Mouse (Mus musculus) C2C12 (cell line): Measurements from ENCODE around the gene Gja4. TPM values are rescaled to one million over a fixed set of nuclear protein-coding genes. Genes with fewer than 3 reads are reported as not detected.

ENCODE experiments used
- H3K27me3 ChIP-seq: one replicate; pipeline ENCODE4 v1.6.1; 2011; ENCODE audit not compliant: control insufficient read depth, insufficient read depth, insufficient read length
- H3K36me3 ChIP-seq: one replicate; pipeline ENCODE4 v1.6.1; 2011; ENCODE audit not compliant: control insufficient read depth, insufficient read depth
- H3K4me3 ChIP-seq: one replicate; pipeline ENCODE4 v1.5.1; 2011; ENCODE audit warnings: mild to moderate bottlenecking, control low read depth; ENCODE audit not compliant: poor library complexity, insufficient read depth, severe bottlenecking
- H3K79me2 ChIP-seq: one replicate; pipeline ENCODE4 v1.6.1; 2011; ENCODE audit not compliant: control insufficient read depth, insufficient read depth
- H3K79me3 ChIP-seq: one replicate; pipeline ENCODE4 v1.6.1; 2011; ENCODE audit warnings: low read depth, control low read depth
- H3ac ChIP-seq: one replicate; pipeline ENCODE3; 2011; ENCODE audit warnings: low read depth; ENCODE audit not compliant: control insufficient read depth, insufficient read length
- CEBPB ChIP-seq: IDR thresholded peaks from one replicate; pipeline ENCODE4 v1.6.1; 2011; ENCODE audit warnings: low read depth, mild to moderate bottlenecking, control low read depth, moderate library complexity
- CTCF ChIP-seq: IDR thresholded peaks from one replicate; pipeline ENCODE4 v1.5.1; 2011; ENCODE audit not compliant: control insufficient read depth, insufficient read depth, insufficient read length
- FOSL1 ChIP-seq: IDR thresholded peaks from one replicate; pipeline ENCODE4 v1.8.0; 2011; ENCODE audit warnings: mild to moderate bottlenecking, low read length; ENCODE audit not compliant: poor library complexity, insufficient read depth, severe bottlenecking
- MAX ChIP-seq: IDR thresholded peaks from one replicate; pipeline ENCODE4 v1.6.1; 2011; ENCODE audit warnings: mild to moderate bottlenecking, control low read depth
- MYOD1 ChIP-seq: IDR thresholded peaks from one replicate; pipeline ENCODE4 v1.6.1; 2011; ENCODE audit warnings: low read depth; ENCODE audit not compliant: control insufficient read depth, insufficient read length
- MYOG ChIP-seq: IDR thresholded peaks from one replicate; pipeline ENCODE4 v1.6.1; 2011; ENCODE audit not compliant: control insufficient read depth, insufficient read length; ENCODE audit errors: extremely low read depth
- USF1 ChIP-seq: IDR thresholded peaks from one replicate; pipeline ENCODE4 v1.6.1; 2011; ENCODE audit warnings: low read depth, mild to moderate bottlenecking, control low read depth, moderate library complexity
- polyA plus RNA-seq: library from polyadenylated mRNA; unstranded; fragments of >200 nt; fragmentation: generic; extraction: Trizol; gene quantifications from one replicate; pipeline ENCODE4 v1.2.1, GENCODE M21; 2012; ENCODE audit warnings: missing spikeins

Gene Gja4
- polyA plus RNA-seq, 1 experiment: 0.07 TPM

- Histone ChIP-seq H3K27me3 (no peaks in the 10 kb centered on the region), H3K79me2 (peaks cover 10% of the 10 kb centered on the region), H3K79me3 (peaks cover 5% of the 10 kb centered on the region), H3K36me3 (peaks cover 11% of the 10 kb centered on the region), H3K4me3 (no peak within 1 kb of the TSS), H3ac (no peak within 1 kb of the TSS)
- no peak for TF ChIP-seq CTCF
- no peak for TF ChIP-seq FOSL1
Observed at GRCm38 (mm10) chr4:127353951-127354438, 40.2 kb upstream of the Gja4 start, which contains the start of gene Gjb4. Gjb4 (minus strand) TSS chr4:127354081.

- H3ac ChIP-seq: no peak overlapping the region
- H3K4me3 ChIP-seq: no peak overlapping the region
- peaks cover 10% of the 10 kb centered on the region for H3K79me2 ChIP-seq
- H3K79me3 ChIP-seq: peaks cover 5% of the 10 kb centered on the region
- TF ChIP-seq MYOD1 (peak; percentile 4), USF1 (no peak), CEBPB (peak; percentile 96), MAX (no peak)
- peaks cover 11% of the 10 kb centered on the region for H3K36me3 ChIP-seq
- no peaks in the 10 kb centered on the region for H3K27me3 ChIP-seq
Observed at GRCm38 (mm10) chr4:127352594-127352993, 38.8 kb upstream of the Gja4 start.

GRCm38 (mm10) chr4:127349560-127350300 lies 35.9 kb upstream of the Gja4 start:
- H3K79me2 ChIP-seq: peaks cover 10% of the 10 kb centered on the region
- peaks cover 5% of the 10 kb centered on the region for H3K79me3 ChIP-seq
- peaks cover 11% of the 10 kb centered on the region for H3K36me3 ChIP-seq
- H3K4me3 ChIP-seq: no peak overlapping the region
- TF ChIP-seq MYOG (no peak), USF1 (no peak), MAX (peak; percentile 94), MYOD1 (no peak), FOSL1 (peak; percentile 60)
- no peaks in the 10 kb centered on the region for H3K27me3 ChIP-seq
- H3ac ChIP-seq: no peak overlapping the region

GRCm38 (mm10) chr4:127345000-127345399 lies 31.2 kb upstream of the Gja4 start:
- Histone ChIP-seq H3K4me3 (no peak overlapping the region), H3K36me3 (no peaks in the 10 kb centered on the region), H3K79me2 (no peaks in the 10 kb centered on the region), H3ac (no peak overlapping the region), H3K27me3 (no peaks in the 10 kb centered on the region), H3K79me3 (no peaks in the 10 kb centered on the region)
- no peak for TF ChIP-seq MAX
- TF ChIP-seq MYOD1: no peak
- TF ChIP-seq CTCF: no peak

- Histone ChIP-seq H3K79me3 (no peaks in the 10 kb centered on the region), H3K4me3 (no peak overlapping the region), H3K27me3 (no peaks in the 10 kb centered on the region), H3K36me3 (no peaks in the 10 kb centered on the region), H3K79me2 (no peaks in the 10 kb centered on the region), H3ac (no peak overlapping the region)
- TF ChIP-seq CEBPB (no peak), USF1 (no peak), MAX (no peak), MYOD1 (no peak), FOSL1 (no peak), MYOG (no peak), CTCF (no peak)
Observed at GRCm38 (mm10) chr4:127341372-127341771, 27.5 kb upstream of the Gja4 start.

- no peak overlapping the region for H3ac ChIP-seq
- H3K4me3 ChIP-seq: no peak overlapping the region
- no peaks in the 10 kb centered on the region for H3K27me3 ChIP-seq
- H3K79me2 ChIP-seq: no peaks in the 10 kb centered on the region
- no peaks in the 10 kb centered on the region for H3K79me3 ChIP-seq
- no peaks in the 10 kb centered on the region for H3K36me3 ChIP-seq
- no peak for TF ChIP-seq MAX
- TF ChIP-seq MYOD1: no peak
Observed at GRCm38 (mm10) chr4:127337668-127338067, 23.8 kb upstream of the Gja4 start.
